Mouse (Mus musculus): ENCODE measurements around the gene Anapc10. TPM values are rescaled to one million over a fixed set of nuclear protein-coding genes. Genes with fewer than 3 reads are reported as not detected.

Gene Anapc10
- polyA plus RNA-seq (2012; rRNA removed), result 15.1 and 21.6 TPM in 2 replicates

GRCm38 (mm10) chr8:79711064-79711961 is at the start of gene Anapc10, which contains the start of gene Abce1:
Gene Anapc10 (plus strand): TSS chr8:79711820.
Gene Abce1 (minus strand): TSS chr8:79711740.

Other genes with a start within 250 kb of the Anapc10 start
- gene Otud4, start 72.2 kb upstream of the Anapc10 start, polyA plus RNA-seq (2012; rRNA removed), result 27.5 and 30.6 TPM in 2 replicates
- 57.9 and 62.4 TPM in 2 replicates for gene Abce1, start 80 bp upstream of the Anapc10 start, polyA plus RNA-seq (2012; rRNA removed)